In the genomic region with DNA sequence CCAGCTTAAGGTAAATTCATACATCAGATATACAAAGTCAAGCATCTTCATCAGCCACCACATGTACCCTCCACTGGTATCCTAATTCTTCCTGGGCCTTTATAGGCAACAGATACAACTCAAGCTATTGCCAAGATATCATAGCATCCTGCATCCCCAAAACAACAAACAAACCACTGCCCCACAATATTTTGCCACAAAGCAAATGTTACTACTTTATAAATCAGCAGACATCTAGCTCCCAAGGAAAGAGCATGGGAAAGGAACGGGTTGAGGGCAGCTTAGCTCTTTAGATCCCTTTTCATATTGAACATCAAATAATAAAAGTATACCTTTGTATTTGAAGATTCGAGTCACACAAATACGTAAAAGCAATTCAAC, we compare ENCODE assay signal across 8 mouse cellular contexts. TPM values are rescaled to one million over a fixed set of nuclear protein-coding genes. Genes with fewer than 3 reads are reported as not detected.
A peak's percentile ranks its signal among the peaks of the same experiment; 100 is the strongest.
DNase-seq lines count a peak whose midpoint lies in the region; ATAC-seq and TF ChIP-seq lines count a peak whose summit lies in the region.

No protein-coding gene starts in this region.

- H3K4me3 ChIP-seq in heart, embryonic 15.5 days: peak overlapping the region; percentile 71
- H3K4me3 ChIP-seq in ES-Bruce4 (ENCODE audit: low read depth, low read length): peak overlapping the region; percentile 83
- peak overlapping the region; percentile 64 for H3K4me3 ChIP-seq in forebrain, postnatal 0 days (ENCODE audit: low read depth, low read length)
- H3K4me3 ChIP-seq in liver, postnatal 0 days (ENCODE audit: low read depth, low read length): peak overlapping the region; percentile 65

- H3K4me2 ChIP-seq in heart, embryonic 15.5 days: peak overlapping the region; percentile 81
- H3K4me2 ChIP-seq in forebrain, postnatal 0 days (ENCODE audit: low read depth): peak overlapping the region; percentile 61
- peak overlapping the region; percentile 74 for H3K4me2 ChIP-seq in liver, postnatal 0 days (ENCODE audit: low read depth, low read length)

- no peak for TF ChIP-seq CTCF in ES-Bruce4 (IDR thresholded peaks at IDR 0.05; ENCODE audit: low read depth, low read length)
- no peak for TF ChIP-seq CTCF in forebrain, postnatal 0 days (IDR thresholded peaks at IDR 0.05; ENCODE audit: low read depth)
- TF ChIP-seq CTCF in liver, postnatal 0 days (IDR thresholded peaks at IDR 0.05; ENCODE audit: low read depth): no peak

- no peak for TF ChIP-seq POLR2A in ES-Bruce4 (IDR thresholded peaks at IDR 0.05; ENCODE audit: insufficient read depth, low read length)

- peaks cover 4% of the 10 kb centered on the region for H3K4me1 ChIP-seq in heart, embryonic 15.5 days (replicated peaks)
- H3K4me1 ChIP-seq in ES-Bruce4 (ENCODE audit: control insufficient read depth, insufficient read depth, low read length): no peaks in the 10 kb centered on the region
- 0 out of 2 replicates have a peak, but pooled peaks cover 4% of the 10 kb centered on the region for H3K4me1 ChIP-seq in forebrain, postnatal 0 days (ENCODE audit: insufficient read depth)
- no peaks in the 10 kb centered on the region for H3K4me1 ChIP-seq in liver, postnatal 0 days (ENCODE audit: insufficient read depth)

- no peaks in the 10 kb centered on the region for H3K9me3 ChIP-seq in heart, embryonic 15.5 days (replicated peaks)
- no peaks in the 10 kb centered on the region for H3K9me3 ChIP-seq in ES-Bruce4 (replicated peaks; ENCODE audit: control insufficient read depth, insufficient read depth, low read length, poor library complexity, severe bottlenecking)
- H3K9me3 ChIP-seq in forebrain, postnatal 0 days (ENCODE audit: low read length): no peaks in the 10 kb centered on the region
- H3K9me3 ChIP-seq in liver, postnatal 0 days (ENCODE audit: low read length): no peaks in the 10 kb centered on the region

- peak overlapping the region; percentile 80 for H3K9ac ChIP-seq in heart, embryonic 15.5 days
- peak overlapping the region; percentile 53; the same call in 1 of the 2 replicates for H3K9ac ChIP-seq in ES-Bruce4 (ENCODE audit: low read depth, poor library complexity, severe bottlenecking)
- H3K9ac ChIP-seq in forebrain, postnatal 0 days: peak overlapping the region; percentile 67
- peak overlapping the region; percentile 79 for H3K9ac ChIP-seq in liver, postnatal 0 days (replicated peaks)

- H3K27me3 ChIP-seq in heart, embryonic 15.5 days: no peaks in the 10 kb centered on the region
- no peaks in the 10 kb centered on the region for H3K27me3 ChIP-seq in ES-Bruce4 (ENCODE audit: control insufficient read depth, insufficient read depth, low read length, poor library complexity, severe bottlenecking)
- H3K27me3 ChIP-seq in forebrain, postnatal 0 days (ENCODE audit: insufficient read depth, low read length): no peaks in the 10 kb centered on the region
- no peaks in the 10 kb centered on the region for H3K27me3 ChIP-seq in liver, postnatal 0 days (ENCODE audit: insufficient read depth, low read length)

- ATAC-seq in heart, embryonic 15.5 days (replicated peaks; ENCODE audit: insufficient number of reproducible peaks, insufficient read depth, low FRiP score, low read depth): no peak
- ATAC-seq in forebrain, postnatal 0 days: no peak
- ATAC-seq in liver, postnatal 0 days: no peak
- ATAC-seq in erythroid progenitor cell, adult 5-6 weeks (replicated peaks; ENCODE audit: low FRiP score, poor library complexity, severe bottlenecking): no peak

- 14% methylated on average over 3 of the region's 3 CpGs for WGBS in heart, embryonic 15.5 days
- WGBS in forebrain, postnatal 0 days: 3% methylated on average over 3 of the region's 3 CpGs
- WGBS in liver, postnatal 0 days (ENCODE audit: insufficient replicate concordance): 4% methylated on average over 3 of the region's 3 CpGs

- no peak for TF ChIP-seq EP300 in ES-Bruce4 (IDR thresholded peaks at IDR 0.05; ENCODE audit: insufficient read depth, low read depth, low read length)
- no peak for TF ChIP-seq EP300 in liver, postnatal 0 days (IDR thresholded peaks at IDR 0.05; ENCODE audit: low read depth)

- no peak for DNase-seq in heart, adult 8-10 months (ENCODE audit: low spot score)
- peak; percentile 32 for DNase-seq in forebrain, postnatal 0 days
- DNase-seq in liver, postnatal 0 days: no peak
- DNase-seq in layer of hippocampus, postnatal 25 days (ENCODE audit: extremely low spot score in 1 of 2, low spot score in 1 of 2): no peak
- DNase-seq in right cerebral cortex, adult 2 months (ENCODE audit: low spot score in 2 of 2): no peak

- no peaks in the 10 kb centered on the region for H3K36me3 ChIP-seq in heart, embryonic 15.5 days
- H3K36me3 ChIP-seq in ES-Bruce4 (ENCODE audit: control insufficient read depth, insufficient read depth, low read length, poor library complexity, severe bottlenecking): no peaks in the 10 kb centered on the region
- no peaks in the 10 kb centered on the region for H3K36me3 ChIP-seq in forebrain, postnatal 0 days (ENCODE audit: insufficient read depth)
- no peaks in the 10 kb centered on the region; the same call in 1 of the 2 replicates for H3K36me3 ChIP-seq in liver, postnatal 0 days (replicated peaks; ENCODE audit: insufficient read depth, low read length)

- H3K27ac ChIP-seq in heart, embryonic 15.5 days: peak overlapping the region; percentile 93
- H3K27ac ChIP-seq in ES-Bruce4 (ENCODE audit: insufficient read depth, low read length): no peak overlapping the region
- peak overlapping the region; percentile 70; the same call in 1 of the 2 replicates for H3K27ac ChIP-seq in forebrain, postnatal 0 days (ENCODE audit: low read depth, low read length)
- H3K27ac ChIP-seq in liver, postnatal 0 days (ENCODE audit: low read depth): peak overlapping the region; percentile 90

RNA-seq across cellular contexts. Expression of gene Nfkbiz, which starts 0.6 kb away (rescaled TPM):
- polyA plus RNA-seq in heart, embryonic 15.5 days (2015; fragmentation: Nextera tagmentation; extraction: Ambion mirVana): 2.4 and 3.2 TPM in 2 replicates
- total RNA-seq in heart, adult 8-10 months (2022): 1 to 10 TPM; 1.9 to 2.3 (median 2.1) TPM
- 6.0 and 6.1 TPM in 2 replicates for polyA plus RNA-seq in ES-Bruce4 (2011; ENCODE audit: insufficient read depth, insufficient read length, low read depth, missing spikeins)
- total RNA-seq in forebrain, postnatal 0 days (2014; rRNA removed): 1.9 and 2.4 TPM in 2 replicates
- 1.1 and 1.5 TPM in 2 replicates for polyA plus RNA-seq in forebrain, postnatal 0 days (2015; fragmentation: Nextera tagmentation; extraction: Ambion mirVana)
- 2.7 and 3.2 TPM in 2 replicates for polyA plus RNA-seq in liver, postnatal 0 days (2015; fragmentation: Nextera tagmentation; extraction: Ambion mirVana)
- total RNA-seq in layer of hippocampus, postnatal 25 days (2021): 1 to 10 TPM; 5.2 to 5.8 TPM
- total RNA-seq in erythroid progenitor cell, adult 5-6 weeks (2015; ENCODE audit: low replicate concordance): 8.8 and 11.2 TPM in 2 replicates
- 4.5 and 6.0 TPM in 2 replicates for total RNA-seq in erythroid progenitor cell, adult 5-6 weeks (2017; ENCODE audit: low replicate concordance)

RNA-seq across cellular contexts. Expression of gene Nxpe3, which starts 57.0 kb away (rescaled TPM):
- 0.45 and 0.62 TPM in 2 replicates for polyA plus RNA-seq in heart, embryonic 15.5 days (2015; fragmentation: Nextera tagmentation; extraction: Ambion mirVana)
- total RNA-seq in heart, adult 8-10 months (2022): under 1 TPM; 0.33 to 0.87 (median 0.44) TPM
- 4.3 and 4.5 TPM in 2 replicates for polyA plus RNA-seq in ES-Bruce4 (2011; ENCODE audit: insufficient read depth, insufficient read length, low read depth, missing spikeins)
- total RNA-seq in forebrain, postnatal 0 days (2014; rRNA removed): 1.8 and 2.2 TPM in 2 replicates
- polyA plus RNA-seq in forebrain, postnatal 0 days (2015; fragmentation: Nextera tagmentation; extraction: Ambion mirVana): 0.50 and 1.2 TPM in 2 replicates
- 0.22 and 0.31 TPM in 2 replicates for polyA plus RNA-seq in liver, postnatal 0 days (2015; fragmentation: Nextera tagmentation; extraction: Ambion mirVana)
- 10 to 100 TPM; 11.2 to 11.6 TPM for total RNA-seq in layer of hippocampus, postnatal 25 days (2021)
- 1.4 and 4.2 TPM in 2 replicates for total RNA-seq in erythroid progenitor cell, adult 5-6 weeks (2015; ENCODE audit: low replicate concordance)
- 2.6 and 3.3 TPM in 2 replicates for total RNA-seq in erythroid progenitor cell, adult 5-6 weeks (2017; ENCODE audit: low replicate concordance)
